Mouse (Mus musculus) leukemia stem cell, adult 10-12 weeks (primary cell): Measurements from ENCODE around the gene 4930407I10Rik. TPM values are rescaled to one million over a fixed set of nuclear protein-coding genes. Genes with fewer than 3 reads are reported as not detected.

Experiments used
- polyA plus RNA-seq: library from polyadenylated mRNA; stranded (reverse); fragments of >175 nt; gene quantifications from 2 replicates; pipeline ENCODE4 v1.2.3, GENCODE M21; 2012; ENCODE audit warnings: low replicate concordance

4930407I10Rik gene
- polyA plus RNA-seq, result not detected in 2 replicates

DNA sequence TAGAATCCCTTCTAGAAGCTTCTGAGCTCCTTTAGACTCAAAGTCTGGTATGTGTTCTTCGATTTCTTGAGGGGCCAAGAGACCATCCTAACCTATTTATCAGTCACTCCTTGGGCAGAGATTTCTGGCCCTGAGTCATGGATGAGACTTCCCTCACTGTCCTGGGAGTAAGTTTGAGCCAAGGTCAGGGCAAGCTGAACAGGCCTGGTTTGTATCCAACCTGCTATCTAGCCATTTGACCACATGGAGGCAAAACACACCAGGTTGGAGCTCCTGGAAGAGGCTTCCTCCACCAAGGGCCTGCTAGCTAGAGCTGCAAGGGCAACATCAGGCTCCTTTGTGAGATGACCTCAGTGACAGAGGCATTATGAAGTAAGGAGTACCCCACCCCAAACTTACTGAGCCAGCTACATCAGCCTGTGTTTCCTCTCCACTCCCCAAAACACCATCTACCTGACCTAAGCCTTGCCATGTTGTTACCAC lies at the start of gene 4930407I10Rik:
4930407I10Rik (plus strand) TSS at position 433 of the 483 bp plus-strand sequence.

DNA sequence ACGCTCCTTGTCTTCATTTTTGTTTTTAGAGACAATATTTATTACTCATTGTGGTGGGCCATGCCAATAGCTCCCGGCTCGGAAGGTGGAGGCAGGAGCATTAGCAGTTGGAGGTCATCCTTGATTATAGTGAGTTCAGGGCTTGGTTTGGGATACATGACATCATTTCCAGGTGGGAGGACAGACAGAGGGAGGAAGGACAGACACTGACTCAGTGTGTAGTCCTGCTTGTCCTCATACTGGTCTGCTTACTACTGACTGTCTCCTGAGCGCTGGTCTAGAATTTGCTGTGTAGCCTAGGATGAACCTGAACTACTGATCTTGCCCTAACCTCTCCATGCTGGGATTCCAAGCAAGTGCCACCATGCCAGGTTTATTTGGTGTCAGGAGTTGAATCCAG lies 25.2 kb upstream of the 4930407I10Rik start, which contains the start of gene Desi1:
Desi1 (minus strand) TSS at position 101 of the 400 bp plus-strand sequence.

DNA sequence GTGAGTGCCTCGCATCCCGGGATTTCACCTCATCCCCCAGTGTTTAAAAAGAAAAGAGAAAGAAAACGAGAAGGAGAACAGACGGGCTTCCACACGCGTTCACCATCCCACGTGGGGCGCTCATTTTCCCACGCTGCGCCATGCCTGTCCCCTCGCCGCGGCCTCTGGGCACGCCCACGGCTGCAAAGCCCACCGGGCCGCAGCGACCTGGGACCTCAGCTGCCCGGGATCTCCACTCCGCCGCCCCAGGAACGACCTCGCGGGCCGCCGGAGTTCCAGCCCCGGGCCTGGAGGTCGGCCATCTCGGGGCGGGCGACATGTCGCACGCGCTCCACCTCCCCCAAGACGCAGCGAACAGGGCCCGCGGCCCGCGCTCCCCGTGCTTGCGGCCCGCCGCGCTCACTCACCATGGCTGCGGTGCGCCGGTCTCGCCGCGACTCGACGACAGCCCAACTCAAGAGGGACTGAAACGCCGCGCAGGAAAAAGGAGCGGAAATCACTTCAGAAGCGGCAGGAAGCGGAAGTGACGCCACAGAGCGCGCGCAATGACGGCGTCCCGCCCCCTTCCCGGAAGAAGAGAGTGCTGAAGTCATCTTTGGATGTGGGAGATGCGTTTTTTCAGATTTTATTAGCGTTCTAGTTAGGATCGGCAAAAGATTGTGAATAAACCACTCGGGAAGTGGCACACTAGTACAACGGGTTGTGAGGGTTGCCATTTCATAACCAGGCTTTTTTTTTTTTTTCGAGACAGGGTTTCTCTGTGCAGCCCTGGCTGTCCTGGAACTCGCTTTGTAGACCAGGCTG lies 11.7 kb upstream of the 4930407I10Rik start, which contains the start of gene Snu13:
Snu13 (minus strand) TSS at position 519 of the 804 bp plus-strand sequence.

GRCm38 (mm10) chr15:82069898-82070297 lies 10.9 kb downstream of the 4930407I10Rik start, which contains the start of gene Mei1:
Gene Mei1 (plus strand): TSS chr15:82069996.

Other genes starting within 250 kb of the 4930407I10Rik start
- 81.3 and 104 TPM in 2 replicates for gene Tob2, start 200.4 kb upstream of the 4930407I10Rik start, polyA plus RNA-seq
- 4.9 and 15.2 TPM in 2 replicates for gene Phf5a, start 187.2 kb upstream of the 4930407I10Rik start, polyA plus RNA-seq
- gene Aco2, start 186.8 kb upstream of the 4930407I10Rik start, polyA plus RNA-seq, result 159 and 185 TPM in 2 replicates
- 79.7 and 137 TPM in 2 replicates for gene Polr3h, start 132.9 kb upstream of the 4930407I10Rik start, polyA plus RNA-seq
- gene Csdc2, start 122.4 kb upstream of the 4930407I10Rik start, polyA plus RNA-seq, result 0.75 and 1.6 TPM in 2 replicates
- gene Pmm1, start 98.2 kb upstream of the 4930407I10Rik start, polyA plus RNA-seq, result 126 and 148 TPM in 2 replicates
- gene 1700029P11Rik, start 78.6 kb upstream of the 4930407I10Rik start, polyA plus RNA-seq, result not detected in 2 replicates
- gene Xrcc6, start 71.3 kb upstream of the 4930407I10Rik start, polyA plus RNA-seq, result 4.7 and 11.7 TPM in 2 replicates
- gene Desi1, start 25.3 kb upstream of the 4930407I10Rik start, polyA plus RNA-seq, result 67.1 and 216 TPM in 2 replicates
- 6.4 and 229 TPM in 2 replicates for gene Snu13, start 11.6 kb upstream of the 4930407I10Rik start, polyA plus RNA-seq
- not detected in 2 replicates for gene Mei1, start 10.8 kb downstream of the 4930407I10Rik start, polyA plus RNA-seq
- gene Ccdc134, start 68.8 kb downstream of the 4930407I10Rik start, polyA plus RNA-seq, result 3.6 and 19.0 TPM in 2 replicates
- 411 and 741 TPM in 2 replicates for gene Srebf2, start 88.0 kb downstream of the 4930407I10Rik start, polyA plus RNA-seq
- gene Shisa8, start 153.7 kb downstream of the 4930407I10Rik start, polyA plus RNA-seq, result 3.5 and 9.3 TPM in 2 replicates
- 51.6 and 117 TPM in 2 replicates for gene Tnfrsf13c, start 165.2 kb downstream of the 4930407I10Rik start, polyA plus RNA-seq
- 74.9 and 105 TPM in 2 replicates for gene Cenpm, start 185.6 kb downstream of the 4930407I10Rik start, polyA plus RNA-seq
- gene 1500009C09Rik, start 193.2 kb downstream of the 4930407I10Rik start, polyA plus RNA-seq, result not detected in 2 replicates
- gene Sept3, start 215.7 kb downstream of the 4930407I10Rik start, polyA plus RNA-seq, result 0.73 and 1.1 TPM in 2 replicates
- not detected in 2 replicates for gene Wbp2nl, start 239.8 kb downstream of the 4930407I10Rik start, polyA plus RNA-seq